Mouse (Mus musculus): ENCODE measurements around the gene Cldn17.

DNA sequence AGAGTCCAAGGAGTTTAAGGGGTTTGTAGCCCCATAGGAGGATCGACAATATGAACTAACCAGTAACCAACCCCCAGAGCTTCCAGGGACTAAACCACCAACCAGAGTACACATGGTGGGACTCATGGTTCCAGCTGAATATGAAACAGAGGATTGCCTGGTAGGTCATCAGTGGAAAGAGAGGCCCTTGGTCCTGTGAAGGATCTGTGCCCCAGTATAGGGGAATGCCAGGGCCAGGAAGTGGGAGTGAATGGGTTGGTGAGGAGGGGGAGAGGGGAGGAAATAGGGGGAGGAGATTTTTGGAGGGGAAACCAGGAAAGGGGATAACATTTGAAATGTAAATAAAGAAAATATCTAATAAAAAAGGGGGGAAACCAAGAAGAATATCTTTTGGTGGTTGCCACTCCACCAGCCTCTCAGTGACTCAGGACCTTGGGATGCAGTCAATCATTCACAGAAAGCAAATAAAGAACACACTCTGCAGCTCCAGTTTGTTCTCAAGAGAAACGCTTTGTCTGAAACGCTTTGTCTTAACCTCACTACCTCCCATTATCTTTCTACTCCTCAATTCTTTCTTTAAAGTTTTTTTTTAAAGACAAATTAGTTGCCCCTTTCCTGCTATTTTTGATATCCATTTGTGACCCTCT lies 33.2 kb upstream of the Cldn17 start:
- TF ChIP-seq CTCF (IDR thresholded peaks at IDR 0.05; ENCODE audit: low read depth, low read length) = no peak
- no peak for TF ChIP-seq EP300 (IDR thresholded peaks at IDR 0.05; ENCODE audit: insufficient read depth, low read depth, low read length)
